In the genomic region with DNA sequence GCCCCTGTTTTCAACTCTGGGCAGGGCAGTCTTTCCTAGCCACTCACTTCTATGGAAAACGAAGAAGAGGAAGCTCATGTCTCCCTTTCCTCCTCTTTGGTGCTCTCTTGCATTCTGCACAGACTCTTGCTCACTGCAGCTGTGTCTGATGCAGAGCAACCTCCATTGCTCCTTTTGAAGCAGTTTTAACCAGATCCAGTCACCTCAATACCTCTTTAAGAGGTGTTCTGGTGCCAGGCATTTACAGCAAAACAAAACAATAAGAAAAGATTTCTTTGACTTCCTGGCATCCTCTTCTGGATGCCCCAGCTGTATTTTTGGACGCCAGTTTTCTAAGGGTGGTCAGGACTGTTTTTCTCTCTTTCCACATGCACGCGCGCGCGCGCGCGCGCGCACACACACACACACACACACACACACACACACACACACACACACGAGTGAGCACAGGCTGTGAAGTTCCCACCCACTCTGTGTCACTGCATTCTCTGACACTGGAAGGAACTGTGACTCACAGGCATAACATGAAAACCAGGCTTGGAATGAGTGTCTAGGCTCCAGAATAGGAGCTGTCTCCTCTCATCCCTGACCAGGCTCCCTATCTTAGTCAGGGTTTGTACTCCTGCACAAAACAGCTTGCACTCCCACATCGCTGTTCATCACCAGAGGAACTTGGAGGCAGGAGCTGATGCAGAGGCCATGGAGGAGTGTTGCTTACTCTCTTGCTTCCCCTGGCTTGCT, we compare ENCODE assay signal across 9 mouse cellular contexts. TPM values are rescaled to one million over a fixed set of nuclear protein-coding genes. Genes with fewer than 3 reads are reported as not detected.
DNase-seq lines count a peak whose midpoint lies in the region; ATAC-seq and TF ChIP-seq lines count a peak whose summit lies in the region.
"Had no signal": no experiment of that assay in that cellular context is flagged by ENCODE, and none has a peak within 500 bp of the region (broad histone marks: within the 10 kb centered on the region; RNA-seq: fewer than 3 reads in every experiment).

No protein-coding gene starts in this region.

- no peaks in the 10 kb centered on the region for H3K36me3 ChIP-seq in forebrain, embryonic 11.5 days (ENCODE audit: control insufficient read depth, insufficient read depth, low read length)
- H3K36me3 ChIP-seq in forebrain, embryonic 15.5 days, result no peaks in the 10 kb centered on the region
- no peaks in the 10 kb centered on the region for H3K36me3 ChIP-seq in heart, embryonic 15.5 days
- H3K36me3 ChIP-seq in myocyte (ENCODE audit: control insufficient read depth, insufficient read depth), result no peaks in the 10 kb centered on the region
- H3K36me3 ChIP-seq: G1E had no signal

- no peaks in the 10 kb centered on the region for H3K9me3 ChIP-seq in forebrain, embryonic 11.5 days (ENCODE audit: control insufficient read depth, low read length)
- no peaks in the 10 kb centered on the region for H3K9me3 ChIP-seq in forebrain, embryonic 15.5 days
- no peaks in the 10 kb centered on the region for H3K9me3 ChIP-seq in heart, embryonic 15.5 days (replicated peaks)
- H3K9me3 ChIP-seq: G1E had no signal

- no peak overlapping the region for H3K4me3 ChIP-seq in forebrain, embryonic 11.5 days (ENCODE audit: low read depth, low read length)
- no peak overlapping the region for H3K4me3 ChIP-seq in forebrain, embryonic 15.5 days
- H3K4me3 ChIP-seq in heart, embryonic 15.5 days, result no peak overlapping the region
- peak overlapping the region; percentile 3 for H3K4me3 ChIP-seq in myocyte

- ATAC-seq in forebrain, embryonic 11.5 days (replicated peaks; ENCODE audit: low FRiP score), result no peak
- no peak for ATAC-seq in forebrain, embryonic 15.5 days (replicated peaks)
- no peak for ATAC-seq in heart, embryonic 15.5 days (replicated peaks; ENCODE audit: insufficient number of reproducible peaks, insufficient read depth, low FRiP score, low read depth)

- H3K27me3 ChIP-seq in forebrain, embryonic 11.5 days (ENCODE audit: control insufficient read depth, insufficient read depth, low read length), result no peaks in the 10 kb centered on the region
- H3K27me3 ChIP-seq in forebrain, embryonic 15.5 days, result no peaks in the 10 kb centered on the region
- no peaks in the 10 kb centered on the region for H3K27me3 ChIP-seq in heart, embryonic 15.5 days
- no peaks in the 10 kb centered on the region for H3K27me3 ChIP-seq in myocyte (ENCODE audit: control insufficient read depth, insufficient read depth, insufficient read length)

- no peak overlapping the region for H3K4me2 ChIP-seq in forebrain, embryonic 11.5 days (ENCODE audit: low read depth, low read length, severe bottlenecking)
- H3K4me2 ChIP-seq in forebrain, embryonic 15.5 days (replicated peaks), result no peak overlapping the region
- H3K4me2 ChIP-seq in heart, embryonic 15.5 days, result no peak overlapping the region
- H3K4me2 ChIP-seq in myocyte (ENCODE audit: low read depth), result peak overlapping the region; percentile 85

- TF ChIP-seq POLR2A in myocyte (IDR thresholded peaks at IDR 0.05; ENCODE audit: insufficient read length, low read depth), result peak; percentile 13

- DNase-seq in forebrain, embryonic 11.5 days (ENCODE audit: low spot score), result peak; percentile 44
- DNase-seq in right cerebral cortex, postnatal 36 days (ENCODE audit: low spot score in 2 of 2), result peak; percentile 38 to 66
- DNase-seq in right cerebral cortex, postnatal 10 days (ENCODE audit: low spot score in 2 of 2), result no peak
- DNase-seq in ovary, postnatal 10 days (ENCODE audit: low spot score), result no peak
- no peak for DNase-seq in spleen, postnatal 4 days (ENCODE audit: low spot score in 2 of 2)

- no peak overlapping the region for H3K27ac ChIP-seq in forebrain, embryonic 11.5 days (ENCODE audit: low read depth, low read length)
- no peak overlapping the region for H3K27ac ChIP-seq in forebrain, embryonic 15.5 days (replicated peaks)
- peak overlapping the region; percentile 42; the same call in 1 of the 2 replicates for H3K27ac ChIP-seq in heart, embryonic 15.5 days

- WGBS in forebrain, embryonic 11.5 days, result 92% methylated on average over 14 of the region's 14 CpGs
- WGBS in forebrain, embryonic 15.5 days, result 88% methylated on average over 14 of the region's 14 CpGs
- WGBS in heart, embryonic 15.5 days, result 79% methylated on average over 14 of the region's 14 CpGs

- no peaks in the 10 kb centered on the region for H3K4me1 ChIP-seq in forebrain, embryonic 11.5 days (replicated peaks; ENCODE audit: control insufficient read depth, insufficient read depth, low read length)
- no peaks in the 10 kb centered on the region for H3K4me1 ChIP-seq in forebrain, embryonic 15.5 days
- peaks cover 10% of the 10 kb centered on the region for H3K4me1 ChIP-seq in heart, embryonic 15.5 days (replicated peaks)

- no peak overlapping the region for H3K9ac ChIP-seq in forebrain, embryonic 11.5 days (ENCODE audit: low read length)
- no peak overlapping the region for H3K9ac ChIP-seq in forebrain, embryonic 15.5 days (replicated peaks)
- no peak overlapping the region for H3K9ac ChIP-seq in heart, embryonic 15.5 days

- no peaks in the 10 kb centered on the region for H3K79me2 ChIP-seq in myocyte (ENCODE audit: control insufficient read depth, insufficient read depth)

- H3ac ChIP-seq in myocyte (ENCODE audit: control insufficient read depth, insufficient read length), result no peak overlapping the region

TF ChIP-seq in myocyte, 11 proteins besides CTCF, POLR2A, EP300 and RAD21:
- peak in 1 of 3 experiments; percentile 24 for TF ChIP-seq MYOD1 (IDR thresholded peaks at IDR 0.05; ENCODE audit: control insufficient read depth in 1 of 3, insufficient read length in 2 of 3, low read depth in 2 of 3)
- TF ChIP-seq MYOG (IDR thresholded peaks at IDR 0.05; ENCODE audit: control insufficient read depth in 1 of 3, insufficient read depth in 1 of 3, insufficient read length in 2 of 3, low read depth in 2 of 3), result peak in 1 of 3 experiments; percentile 22
- no peak for TF ChIP-seq MAX (IDR thresholded peaks at IDR 0.05; ENCODE audit: low read depth)
- no peak for TF ChIP-seq POLR2AphosphoS2 (IDR thresholded peaks at IDR 0.05; ENCODE audit: insufficient read length, low read depth)

RNA-seq across cellular contexts. Expression of a gene that starts 2.5 kb away (rescaled TPM):
- not detected in 2 replicates for polyA plus RNA-seq in forebrain, embryonic 11.5 days (2014; fragmentation: Nextera tagmentation; extraction: Ambion mirVana)
- polyA plus RNA-seq in forebrain, embryonic 15.5 days (2015; fragmentation: Nextera tagmentation; extraction: Ambion mirVana), result not detected in 2 replicates
- not detected in 2 replicates for polyA plus RNA-seq in heart, embryonic 15.5 days (2015; fragmentation: Nextera tagmentation; extraction: Ambion mirVana)
- not detected for polyA plus RNA-seq in myocyte (2012; fragmentation: generic; extraction: Trizol)
- polyA plus RNA-seq: G1E had no signal

RNA-seq across cellular contexts. Expression of a gene that starts 14.2 kb away (rescaled TPM):
- polyA plus RNA-seq in forebrain, embryonic 11.5 days (2014; fragmentation: Nextera tagmentation; extraction: Ambion mirVana), result not detected in 2 replicates
- polyA plus RNA-seq in forebrain, embryonic 15.5 days (2015; fragmentation: Nextera tagmentation; extraction: Ambion mirVana), result not detected in 2 replicates
- not detected in 2 replicates for polyA plus RNA-seq in heart, embryonic 15.5 days (2015; fragmentation: Nextera tagmentation; extraction: Ambion mirVana)
- 0.89 TPM for polyA plus RNA-seq in myocyte (2012; fragmentation: generic; extraction: Trizol)
- polyA plus RNA-seq: G1E had no signal

RNA-seq across cellular contexts. Expression of a gene that starts 16.0 kb away (rescaled TPM):
- 0.69 and 1.9 TPM in 2 replicates for polyA plus RNA-seq in forebrain, embryonic 11.5 days (2014; fragmentation: Nextera tagmentation; extraction: Ambion mirVana)
- 0.56 and 0.65 TPM in 2 replicates for polyA plus RNA-seq in forebrain, embryonic 15.5 days (2015; fragmentation: Nextera tagmentation; extraction: Ambion mirVana)
- 2.8 and 7.5 TPM in 2 replicates for polyA plus RNA-seq in heart, embryonic 15.5 days (2015; fragmentation: Nextera tagmentation; extraction: Ambion mirVana)
- polyA plus RNA-seq in myocyte (2012; fragmentation: generic; extraction: Trizol), result 3,627 TPM
- polyA plus RNA-seq: G1E had no signal

RNA-seq across cellular contexts. Expression of a gene that starts 20.8 kb away (rescaled TPM):
- not detected in 2 replicates for polyA plus RNA-seq in forebrain, embryonic 11.5 days (2014; fragmentation: Nextera tagmentation; extraction: Ambion mirVana)
- polyA plus RNA-seq in forebrain, embryonic 15.5 days (2015; fragmentation: Nextera tagmentation; extraction: Ambion mirVana), result not detected in 2 replicates
- polyA plus RNA-seq in heart, embryonic 15.5 days (2015; fragmentation: Nextera tagmentation; extraction: Ambion mirVana), result not detected in 2 replicates
- polyA plus RNA-seq in myocyte (2012; fragmentation: generic; extraction: Trizol), result 0.19 TPM
- polyA plus RNA-seq: G1E had no signal

RNA-seq across cellular contexts. Expression of a gene that starts 25.2 kb away (rescaled TPM):
- 24.3 and 27.0 TPM in 2 replicates for polyA plus RNA-seq in forebrain, embryonic 11.5 days (2014; fragmentation: Nextera tagmentation; extraction: Ambion mirVana)
- 12.8 and 18.5 TPM in 2 replicates for polyA plus RNA-seq in forebrain, embryonic 15.5 days (2015; fragmentation: Nextera tagmentation; extraction: Ambion mirVana)
- 48.9 and 70.5 TPM in 2 replicates for polyA plus RNA-seq in heart, embryonic 15.5 days (2015; fragmentation: Nextera tagmentation; extraction: Ambion mirVana)
- 2,472 TPM for polyA plus RNA-seq in myocyte (2012; fragmentation: generic; extraction: Trizol)
- polyA plus RNA-seq: G1E had no signal

Comparison
In these comparisons a context has a peak if more than half of its experiments do, and no peak if none do; other contexts are left out.
1. DNase-seq: peak in forebrain, embryonic 11.5 days (single experiment) and right cerebral cortex, postnatal 36 days (2 of 2); none in right cerebral cortex, postnatal 10 days (0 of 2), ovary, postnatal 10 days (single experiment) and spleen, postnatal 4 days (0 of 2).
2. RNA of a gene that starts 16.0 kb away (polyA plus RNA-seq): 3,627 TPM in myocyte (single experiment); 2.8 to 7.5 TPM in heart, embryonic 15.5 days, 0.69 to 1.9 TPM in forebrain, embryonic 11.5 days and 0.56 to 0.65 TPM in forebrain, embryonic 15.5 days; every median in the first group is over 100 times any median in the second.